Mouse (Mus musculus) hindbrain, embryonic 12.5 days (tissue): Measurements from ENCODE around the gene Galnt7. TPM values are rescaled to one million over a fixed set of nuclear protein-coding genes. Genes with fewer than 3 reads are reported as not detected.

Experiments
- ATAC-seq: fragments of 200-750 bp; cut with Nextera tagmentation; 2 replicates; pipeline ENCODE4 v1.8.0; 2017; ENCODE audit warnings: moderate TSS enrichment; ENCODE audit not compliant: low FRiP score
- H3K27ac ChIP-seq: fragments of 300-500 bp; sonication (generic); 2 replicates; pipeline ENCODE4 v1.5.1; 2016; ENCODE audit warnings: mild to moderate bottlenecking
- H3K27me3 ChIP-seq: fragments of 300-500 bp; sonication (generic); 2 replicates; pipeline ENCODE4 v1.6.1; 2016; ENCODE audit warnings: mild to moderate bottlenecking
- H3K36me3 ChIP-seq: fragments of 300-500 bp; sonication (generic); 2 replicates; pipeline ENCODE4 v1.6.1; 2016; ENCODE audit warnings: mild to moderate bottlenecking
- H3K4me1 ChIP-seq: fragments of 300-500 bp; sonication (generic); 2 replicates; pipeline ENCODE4 v1.6.1; 2016
- H3K4me2 ChIP-seq: fragments of 300-500 bp; sonication (generic); replicated peaks from 2 replicates; pipeline ENCODE4 v1.6.1; 2016; ENCODE audit warnings: mild to moderate bottlenecking
- H3K4me3 ChIP-seq: fragments of 300-500 bp; sonication (generic); 2 replicates; pipeline ENCODE4 v1.5.1; 2016; ENCODE audit warnings: mild to moderate bottlenecking
- H3K9ac ChIP-seq: fragments of 300-500 bp; sonication (generic); 2 replicates; pipeline ENCODE4 v1.6.1; 2016; ENCODE audit warnings: mild to moderate bottlenecking, moderate library complexity
- H3K9me3 ChIP-seq: fragments of 300-500 bp; sonication (generic); replicated peaks from 2 replicates; pipeline ENCODE4 v1.6.1; 2016; ENCODE audit warnings: mild to moderate bottlenecking
- WGBS: fragments of 180-500 bp; shearing (Covaris S2); methylation state at CpG from one replicate; pipeline ENCODE4 v1.1.7; 2016; 5-methylcytosine and 5-hydroxymethylcytosine counted together
- polyA plus RNA-seq: library from polyadenylated mRNA; unstranded; fragments of >200 nt; fragmentation: Nextera tagmentation; extraction: Ambion mirVana; gene quantifications from 2 replicates; pipeline ENCODE4 v1.2.1, GENCODE M21; 2016

Gene Galnt7
- 17.0 and 17.8 TPM in 2 replicates for polyA plus RNA-seq

DNA sequence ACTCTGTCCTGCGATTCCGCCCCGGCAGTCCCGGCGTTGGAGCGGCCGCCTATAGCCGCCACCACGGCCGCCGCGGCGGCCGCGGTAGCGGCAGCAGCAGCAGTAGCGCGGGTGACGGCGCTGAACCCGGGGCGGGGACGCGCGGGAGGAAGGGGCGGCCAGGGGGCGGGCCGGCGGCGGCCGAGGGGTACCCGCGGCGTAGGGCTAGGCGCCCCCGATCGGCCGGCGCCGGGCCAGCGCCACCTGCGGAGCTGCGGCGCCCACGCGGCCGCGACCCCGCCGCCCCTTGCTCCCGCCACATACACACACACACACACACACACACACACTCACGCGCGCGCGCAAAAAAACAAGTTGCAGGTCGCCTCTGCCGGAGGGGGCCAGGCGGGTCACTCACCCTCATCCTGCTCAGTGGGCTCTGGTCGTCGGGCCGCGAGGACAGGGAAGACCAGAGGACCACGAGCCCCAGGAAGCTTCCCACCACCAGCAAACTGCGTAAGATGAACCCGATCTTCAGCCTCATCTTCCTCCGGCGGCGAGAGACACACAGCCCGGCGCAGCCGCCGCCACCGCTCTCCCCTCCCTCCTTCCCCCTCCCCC lies at the start of gene Galnt7:
TSS of gene Galnt7 (minus strand) at position 577 of the 600 bp plus-strand sequence.
- peak within 1 kb of the TSS; percentile 94 for H3K27ac ChIP-seq
- H3K4me1 ChIP-seq: peaks cover 10% of the 10 kb centered on the region
- no peaks in the 10 kb centered on the region for H3K9me3 ChIP-seq
- peak within 1 kb of the TSS; percentile 83 for H3K4me2 ChIP-seq
- peak within 1 kb of the TSS; percentile 92 for H3K4me3 ChIP-seq
- no peaks in the 10 kb centered on the region for H3K27me3 ChIP-seq
- peak within 1 kb of the TSS; percentile 93 for H3K9ac ChIP-seq
- WGBS: 1% methylated on average over 28 of the region's 74 CpGs
- ATAC-seq: peak; percentile 90
- no peaks in the 10 kb centered on the region for H3K36me3 ChIP-seq

DNA sequence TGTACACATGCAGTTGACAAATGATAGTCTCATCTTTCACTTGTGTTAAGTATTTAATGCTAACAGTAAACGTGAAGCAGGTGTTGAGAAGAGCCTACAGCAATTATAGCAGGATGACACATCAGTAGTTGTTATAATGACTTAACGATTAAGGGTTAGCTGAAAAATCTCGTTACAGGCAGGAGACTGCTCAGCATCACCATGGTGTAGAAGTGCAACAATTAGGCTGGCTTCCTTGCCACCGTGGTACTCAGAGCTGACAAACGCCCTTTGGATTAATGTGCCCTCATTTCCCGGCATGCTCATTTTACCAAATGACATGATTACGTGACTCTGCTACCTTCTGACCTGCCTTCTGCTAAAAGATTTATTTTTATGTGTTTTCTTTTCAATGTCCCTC lies 35.8 kb upstream of the Galnt7 start:
- Histone ChIP-seq H3K4me1 (no peaks in the 10 kb centered on the region), H3K4me3 (no peak overlapping the region), H3K27ac (no peak overlapping the region), H3K27me3 (no peaks in the 10 kb centered on the region), H3K4me2 (no peak overlapping the region), H3K36me3 (no peaks in the 10 kb centered on the region), H3K9me3 (no peaks in the 10 kb centered on the region), H3K9ac (no peak overlapping the region)
- ATAC-seq: no peak; the same call in 1 of the 2 replicates
- 56% methylated on average over 7 of the region's 7 CpGs for WGBS

DNA sequence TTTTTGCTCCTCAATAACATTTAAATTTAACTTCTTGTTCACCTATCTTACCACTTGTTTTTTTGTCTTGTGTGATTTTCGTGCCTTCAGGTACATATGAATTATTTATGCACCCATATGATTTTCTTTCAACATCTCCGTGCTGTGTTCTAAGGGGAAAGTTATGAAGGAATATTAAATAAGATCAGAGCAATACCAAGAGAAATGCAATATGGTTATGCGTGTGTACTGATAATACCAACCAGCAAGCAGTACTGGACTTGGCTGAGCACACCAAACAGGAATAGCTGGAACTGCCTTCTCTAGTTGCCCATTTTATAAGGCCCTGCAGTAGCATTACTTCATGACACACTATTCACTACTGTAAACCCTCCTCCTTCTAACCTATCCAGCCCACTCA lies 33.0 kb upstream of the Galnt7 start:
- no peak for ATAC-seq
- Histone ChIP-seq H3K9ac (no peak overlapping the region), H3K9me3 (no peaks in the 10 kb centered on the region), H3K4me3 (no peak overlapping the region), H3K27ac (no peak overlapping the region), H3K27me3 (no peaks in the 10 kb centered on the region), H3K36me3 (no peaks in the 10 kb centered on the region), H3K4me2 (no peak overlapping the region), H3K4me1 (no peaks in the 10 kb centered on the region)
- WGBS: 87% methylated on average over 3 of the region's 3 CpGs

DNA sequence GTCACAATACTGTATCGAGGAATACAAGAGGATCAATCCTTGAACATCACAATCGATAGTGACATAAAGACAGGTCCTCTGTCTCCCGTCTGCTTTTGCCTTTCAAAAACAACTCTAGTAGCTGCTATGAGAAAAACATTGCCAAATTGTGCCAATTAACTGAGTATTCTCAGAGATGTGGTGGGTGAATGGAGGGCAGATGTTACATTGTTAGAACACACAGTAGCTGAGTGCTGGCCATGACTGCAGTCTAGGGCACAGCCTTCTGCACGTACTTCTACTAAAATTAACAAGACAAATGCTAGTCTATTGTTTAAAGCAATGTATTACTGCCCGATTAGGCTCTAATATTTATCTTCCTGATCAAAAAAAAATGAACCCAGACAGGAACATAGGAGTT lies 27.2 kb upstream of the Galnt7 start:
- Histone ChIP-seq H3K27me3 (no peaks in the 10 kb centered on the region), H3K9ac (no peak overlapping the region), H3K4me2 (no peak overlapping the region), H3K36me3 (no peaks in the 10 kb centered on the region), H3K4me3 (no peak overlapping the region), H3K4me1 (no peaks in the 10 kb centered on the region), H3K9me3 (no peaks in the 10 kb centered on the region), H3K27ac (no peak overlapping the region)
- whole genome bisulfite sequencing: 72% methylated on average over 5 of the region's 5 CpGs
- no peak for ATAC-seq

DNA sequence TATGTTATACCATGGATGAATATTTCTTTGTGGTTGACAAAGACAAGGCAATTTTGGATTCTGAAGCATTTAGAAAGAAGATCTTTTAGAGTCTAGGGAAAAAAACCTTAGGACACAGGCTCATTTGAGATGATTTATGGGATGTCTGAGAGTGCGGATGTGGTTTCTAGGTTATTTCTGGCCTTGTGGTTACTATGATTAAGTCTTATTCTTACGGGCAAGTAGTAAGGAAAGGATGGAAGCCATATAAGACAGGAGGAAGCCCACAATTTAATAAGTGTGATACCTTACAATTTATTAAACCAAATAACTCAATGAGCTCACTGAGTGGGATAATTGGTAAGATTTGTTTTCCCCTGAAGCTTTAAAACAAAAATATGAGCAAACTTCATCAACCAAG lies 11.3 kb upstream of the Galnt7 start:
- no peak overlapping the region for H3K27ac ChIP-seq
- H3K4me1 ChIP-seq: no peaks in the 10 kb centered on the region
- ATAC-seq: no peak
- 93% methylated on average over 2 of the region's 2 CpGs for WGBS
- no peak overlapping the region for H3K9ac ChIP-seq
- H3K4me2 ChIP-seq: no peak overlapping the region
- H3K9me3 ChIP-seq: no peaks in the 10 kb centered on the region
- H3K4me3 ChIP-seq: no peak overlapping the region
- H3K27me3 ChIP-seq: no peaks in the 10 kb centered on the region
- no peaks in the 10 kb centered on the region for H3K36me3 ChIP-seq

DNA sequence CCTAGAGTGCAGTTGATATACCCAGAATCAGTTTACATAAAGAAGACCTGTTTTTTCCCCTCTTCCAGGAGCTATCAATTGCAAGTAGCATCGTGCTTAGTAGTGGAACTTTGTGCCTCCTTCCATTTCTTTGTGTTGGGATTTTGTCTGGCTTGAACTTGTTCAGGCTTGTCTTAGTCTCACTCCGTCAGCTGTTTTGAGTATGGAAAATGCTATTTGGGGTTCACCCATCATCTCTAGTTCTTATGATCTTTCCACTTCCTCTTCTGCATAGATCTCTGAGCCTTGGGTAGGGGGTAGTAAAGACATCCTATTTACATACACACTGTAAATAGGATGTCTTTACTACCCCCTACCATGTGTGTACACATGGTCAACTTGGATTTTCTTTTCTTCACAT lies 7.2 kb upstream of the Galnt7 start:
- ATAC-seq: no peak
- no peaks in the 10 kb centered on the region for H3K36me3 ChIP-seq
- no peaks in the 10 kb centered on the region for H3K9me3 ChIP-seq
- H3K27ac ChIP-seq: no peak overlapping the region
- no peak overlapping the region for H3K9ac ChIP-seq
- H3K4me3 ChIP-seq: no peak overlapping the region
- no peaks in the 10 kb centered on the region for H3K4me1 ChIP-seq
- 85% methylated on average over 2 of the region's 2 CpGs for WGBS
- no peaks in the 10 kb centered on the region for H3K27me3 ChIP-seq
- H3K4me2 ChIP-seq: no peak overlapping the region

DNA sequence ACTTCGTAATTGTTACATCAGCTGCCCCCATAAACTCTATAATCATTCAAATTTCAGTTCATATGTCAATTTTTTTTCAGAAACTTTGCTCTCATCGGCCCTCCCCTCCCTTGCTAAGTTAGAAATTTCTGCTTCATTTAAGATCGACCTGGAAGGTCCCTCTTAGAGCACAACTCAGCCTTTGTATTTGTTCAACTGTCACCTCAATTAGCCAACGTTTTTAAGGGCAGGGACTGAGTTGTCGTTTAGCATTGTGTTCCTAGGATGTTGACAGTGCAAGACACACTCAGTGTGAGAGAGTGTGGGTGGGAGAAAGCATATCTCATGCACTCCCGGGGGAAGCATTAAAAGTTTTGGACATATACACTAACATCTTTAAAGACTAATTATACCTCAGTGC lies 3.6 kb upstream of the Galnt7 start:
- Histone ChIP-seq H3K9ac (no peak overlapping the region), H3K4me2 (no peak overlapping the region), H3K27ac (no peak overlapping the region), H3K9me3 (no peaks in the 10 kb centered on the region), H3K4me3 (no peak overlapping the region), H3K36me3 (no peaks in the 10 kb centered on the region), H3K27me3 (no peaks in the 10 kb centered on the region), H3K4me1 (peaks cover 4% of the 10 kb centered on the region; the same call in 1 of the 2 replicates)
- no peak for ATAC-seq
- WGBS: 34% methylated on average over 6 of the region's 6 CpGs

DNA sequence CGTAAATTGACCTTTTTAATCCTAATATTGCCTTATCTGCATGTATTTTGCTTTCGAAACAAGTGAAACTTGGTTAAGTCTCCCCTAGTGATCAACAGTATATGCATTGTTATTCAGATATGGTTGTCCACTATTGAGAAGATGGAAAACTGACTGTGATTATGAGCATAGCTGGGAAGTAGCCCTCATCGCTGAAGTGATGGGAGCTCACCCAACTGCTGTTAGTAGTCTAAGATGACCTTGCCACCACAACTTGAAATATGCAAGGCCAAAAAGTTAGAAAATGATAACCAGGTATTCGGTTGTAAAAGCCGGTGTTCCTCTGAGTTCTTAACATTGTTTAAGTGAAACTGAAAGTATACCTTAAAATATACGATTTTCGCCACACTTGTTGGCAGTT lies 1.3 kb upstream of the Galnt7 start:
- Histone ChIP-seq H3K27ac (no peak overlapping the region), H3K36me3 (no peaks in the 10 kb centered on the region), H3K4me1 (peaks cover 10% of the 10 kb centered on the region; the same call in 1 of the 2 replicates), H3K9me3 (no peaks in the 10 kb centered on the region), H3K4me2 (no peak overlapping the region), H3K27me3 (no peaks in the 10 kb centered on the region), H3K4me3 (no peak overlapping the region), H3K9ac (no peak overlapping the region)
- no peak for ATAC-seq
- WGBS: 86% methylated on average over 7 of the region's 7 CpGs

DNA sequence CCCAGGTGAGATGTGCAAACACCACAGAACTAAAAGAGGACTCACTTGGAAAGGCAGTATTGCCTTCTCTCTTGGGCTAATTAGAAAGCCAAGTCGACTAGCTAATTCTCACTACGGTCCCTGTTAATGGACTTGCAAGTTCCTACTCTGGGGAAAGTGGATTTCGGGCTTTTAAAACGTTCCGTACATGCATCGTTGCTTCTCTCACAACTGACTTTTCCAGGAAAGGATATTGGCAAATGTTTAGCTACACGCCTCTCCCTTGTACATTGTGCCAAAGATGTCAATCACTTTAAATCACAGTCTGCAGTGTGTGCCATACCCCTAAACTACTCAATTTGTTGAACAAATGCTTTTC lies 915 bp upstream of the Galnt7 start:
- WGBS: 15% methylated on average over 7 of the region's 7 CpGs
- Histone ChIP-seq H3K27ac (no peak overlapping the region), H3K9me3 (no peaks in the 10 kb centered on the region), H3K4me3 (peak overlapping the region; percentile 92; the same call in 1 of the 2 replicates), H3K4me1 (peaks cover 10% of the 10 kb centered on the region; the same call in 1 of the 2 replicates), H3K27me3 (no peaks in the 10 kb centered on the region), H3K4me2 (peak overlapping the region; percentile 83), H3K36me3 (no peaks in the 10 kb centered on the region), H3K9ac (no peak overlapping the region)
- ATAC-seq: no peak

DNA sequence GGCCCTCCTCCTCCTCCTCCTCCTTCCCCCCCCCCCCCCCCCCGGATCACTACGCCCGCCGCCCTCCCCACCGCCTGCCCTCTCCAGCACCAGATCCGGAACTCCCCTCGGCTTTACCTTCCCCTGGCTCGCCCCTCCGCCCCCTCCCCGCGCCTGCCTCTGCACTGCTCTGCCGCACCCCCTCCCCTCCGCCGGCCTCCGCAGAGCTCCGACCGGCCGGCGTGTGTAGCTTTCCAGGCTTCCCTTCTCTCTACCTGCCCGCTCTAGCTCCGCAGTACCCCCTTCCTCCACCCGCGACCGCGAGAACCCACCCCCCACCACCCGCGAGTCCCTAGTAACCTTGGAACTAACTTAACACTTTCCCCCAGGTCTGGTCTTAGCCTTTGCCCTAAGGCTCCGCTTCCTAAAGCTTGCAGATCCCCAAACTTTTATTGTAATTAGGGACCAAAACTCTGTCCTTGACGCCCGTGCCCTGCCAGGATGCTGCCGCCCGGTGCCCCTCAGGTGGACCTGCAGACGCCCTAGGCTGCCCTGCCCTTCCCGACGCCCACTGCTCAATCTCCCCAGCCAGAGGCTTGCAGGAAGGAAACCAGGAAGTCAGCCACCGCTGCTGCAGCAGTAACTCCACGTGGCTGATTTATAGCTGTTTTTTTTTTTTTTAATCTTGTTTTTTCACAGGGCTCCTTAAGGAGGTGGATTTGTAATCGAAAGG lies 380 bp upstream of the Galnt7 start:
- H3K4me1 ChIP-seq: peaks cover 10% of the 10 kb centered on the region
- ATAC-seq: peak; percentile 79
- H3K9me3 ChIP-seq: no peaks in the 10 kb centered on the region
- H3K9ac ChIP-seq: peak overlapping the region; percentile 93
- no peaks in the 10 kb centered on the region for H3K27me3 ChIP-seq
- no peaks in the 10 kb centered on the region for H3K36me3 ChIP-seq
- peak overlapping the region; percentile 94 for H3K27ac ChIP-seq
- WGBS: under 1% methylated on average over 17 of the region's 38 CpGs
- H3K4me3 ChIP-seq: peak overlapping the region; percentile 92
- H3K4me2 ChIP-seq: peak overlapping the region; percentile 83

DNA sequence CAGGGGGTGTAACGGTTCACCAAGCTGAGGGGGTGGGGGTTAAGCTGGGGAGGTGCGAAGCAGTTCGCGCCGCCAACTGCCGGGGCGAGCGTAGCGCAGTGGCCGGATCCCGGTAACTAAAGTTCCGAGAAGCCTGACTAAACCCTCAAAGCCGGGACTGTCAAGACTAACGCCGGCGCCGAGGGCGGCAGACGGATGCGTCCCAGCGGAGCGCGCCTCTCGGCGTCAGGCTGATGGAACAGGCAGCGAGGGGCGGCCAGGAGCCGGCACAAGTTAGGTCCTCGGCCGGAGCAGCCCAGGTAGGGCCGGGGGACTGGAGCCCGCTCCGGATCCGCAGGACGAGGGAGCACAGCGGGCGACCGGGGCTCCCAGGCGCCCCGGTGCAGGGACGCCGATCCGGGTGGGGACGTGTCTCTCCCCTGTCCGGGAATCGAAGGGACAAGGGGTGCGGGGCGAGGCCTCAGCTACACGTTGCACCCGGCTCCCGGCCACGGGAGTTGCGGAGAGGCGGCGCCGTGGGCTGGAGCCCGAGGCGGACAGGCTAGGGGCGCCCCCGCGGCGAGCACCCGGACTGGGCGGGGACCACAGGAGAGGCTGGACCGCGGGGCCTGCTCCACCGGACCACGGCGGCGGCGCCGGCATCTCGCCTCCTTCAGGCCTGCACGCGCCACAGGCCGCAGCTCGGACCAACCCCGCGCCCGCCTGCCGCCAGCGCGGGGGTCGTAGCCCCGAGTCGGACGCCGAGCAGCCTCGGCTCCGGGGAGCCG lies 960 bp downstream of the Galnt7 start:
- H3K27ac ChIP-seq: peak overlapping the region; percentile 94
- no peaks in the 10 kb centered on the region for H3K36me3 ChIP-seq
- no peaks in the 10 kb centered on the region for H3K27me3 ChIP-seq
- peak; percentile 89 for ATAC-seq
- peak overlapping the region; percentile 92 for H3K4me3 ChIP-seq
- H3K4me2 ChIP-seq: peak overlapping the region; percentile 83
- H3K9ac ChIP-seq: peak overlapping the region; percentile 93
- H3K4me1 ChIP-seq: peaks cover 10% of the 10 kb centered on the region
- no peaks in the 10 kb centered on the region for H3K9me3 ChIP-seq
- under 1% methylated on average over 85 of the region's 91 CpGs for WGBS

DNA sequence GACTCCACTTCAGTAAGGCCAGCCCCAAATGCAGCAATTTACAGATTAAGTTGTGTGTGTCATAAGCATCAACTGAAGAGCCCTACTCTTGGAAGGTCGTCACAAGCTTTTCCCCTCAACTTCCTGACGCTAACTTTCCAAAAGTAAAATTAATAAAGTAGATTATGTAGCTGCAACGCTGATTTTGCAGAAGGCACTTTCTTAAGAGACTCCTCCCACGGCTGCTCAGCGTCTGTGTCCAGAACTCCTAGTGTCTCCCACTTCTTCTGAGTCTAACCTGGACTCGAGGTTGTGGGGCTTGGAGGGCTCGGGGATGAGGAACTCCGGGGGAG lies 1.5 kb downstream of the Galnt7 start:
- Histone ChIP-seq H3K9me3 (no peaks in the 10 kb centered on the region), H3K27ac (peak overlapping the region; percentile 94; the same call in 1 of the 2 replicates), H3K4me1 (peaks cover 10% of the 10 kb centered on the region), H3K27me3 (no peaks in the 10 kb centered on the region), H3K4me2 (peak overlapping the region; percentile 83), H3K36me3 (no peaks in the 10 kb centered on the region), H3K4me3 (peak overlapping the region; percentile 92), H3K9ac (peak overlapping the region; percentile 93)
- 1% methylated on average over 8 of the region's 8 CpGs for WGBS
- ATAC-seq: no peak; the same call in 1 of the 2 replicates
